Mouse (Mus musculus) testis, postnatal 10 days (tissue): Measurements from ENCODE around the gene Gpr157.
A peak's percentile ranks its signal among the peaks of the same experiment; 100 is the strongest.

Experiments
- DNase-seq: peaks from one replicate; pipeline ENCODE4 v3.0.0; 2021; ENCODE audit warnings: low spot score

Gpr157 gene

DNA sequence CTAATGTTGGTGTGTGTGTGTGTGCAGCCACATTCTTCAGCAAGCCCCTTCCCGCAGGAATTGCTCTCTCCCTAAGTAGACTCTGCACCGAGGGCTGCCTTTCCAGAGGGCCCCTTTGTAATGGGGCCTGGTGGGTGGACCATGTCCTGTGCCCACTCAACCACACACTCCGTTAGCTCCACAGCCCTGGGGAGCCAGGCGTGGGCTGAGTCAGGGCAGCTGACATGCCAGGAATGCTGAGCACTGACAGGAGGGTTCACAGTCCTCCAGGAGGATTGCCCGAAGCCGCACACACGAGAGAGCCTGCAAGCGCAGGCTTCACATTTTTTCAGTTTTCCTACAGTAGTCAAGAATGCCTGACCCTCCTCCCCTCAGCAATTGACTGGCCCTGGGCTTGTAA lies 17.0 kb upstream of the Gpr157 start:
- no peak for DNase-seq

DNA sequence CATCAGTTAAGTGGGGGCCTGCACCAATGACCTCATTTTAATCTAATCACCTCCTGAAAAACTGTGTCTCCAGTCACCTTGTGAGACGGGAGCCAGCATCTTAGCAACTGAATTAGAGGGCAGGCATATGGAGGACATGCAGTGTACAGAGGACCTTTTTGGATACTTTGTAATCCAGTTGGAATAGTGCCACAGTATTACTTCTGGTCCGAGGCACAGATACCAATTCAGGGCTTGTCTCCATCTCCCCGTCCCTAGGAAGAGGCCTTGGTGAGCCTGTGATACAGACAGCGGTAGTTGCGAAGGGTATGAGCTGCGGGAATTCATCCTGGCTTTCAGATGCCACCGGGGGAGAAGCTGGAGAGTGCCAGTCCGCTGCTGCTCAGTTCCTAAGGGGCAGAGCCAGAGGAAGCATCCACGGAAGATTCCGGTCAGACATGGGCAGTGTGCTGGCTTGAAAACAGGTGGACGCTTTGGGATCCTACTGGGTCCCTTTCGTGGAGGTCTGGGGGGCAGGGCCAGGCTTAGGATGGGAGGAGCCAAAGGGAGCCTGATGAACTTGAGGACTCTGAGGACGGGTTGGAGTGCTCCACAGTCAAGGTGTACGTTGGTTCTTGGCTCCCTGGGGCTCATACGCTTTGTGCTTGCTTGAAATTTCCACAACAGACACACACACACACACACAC lies 14.6 kb upstream of the Gpr157 start:
- no peak for DNase-seq

- peak; percentile 84 for DNase-seq
Observed at GRCm38 (mm10) chr4:150073102-150073473, 14.1 kb upstream of the Gpr157 start.

GRCm38 (mm10) chr4:150075350-150075749 lies 11.8 kb upstream of the Gpr157 start:
- no peak for DNase-seq

- no peak for DNase-seq
Observed at GRCm38 (mm10) chr4:150076147-150076546, 11.0 kb upstream of the Gpr157 start.

- DNase-seq = no peak
Observed at GRCm38 (mm10) chr4:150078646-150079045, 8.5 kb upstream of the Gpr157 start.

GRCm38 (mm10) chr4:150079244-150079643 lies 7.9 kb upstream of the Gpr157 start:
- no peak for DNase-seq

DNA sequence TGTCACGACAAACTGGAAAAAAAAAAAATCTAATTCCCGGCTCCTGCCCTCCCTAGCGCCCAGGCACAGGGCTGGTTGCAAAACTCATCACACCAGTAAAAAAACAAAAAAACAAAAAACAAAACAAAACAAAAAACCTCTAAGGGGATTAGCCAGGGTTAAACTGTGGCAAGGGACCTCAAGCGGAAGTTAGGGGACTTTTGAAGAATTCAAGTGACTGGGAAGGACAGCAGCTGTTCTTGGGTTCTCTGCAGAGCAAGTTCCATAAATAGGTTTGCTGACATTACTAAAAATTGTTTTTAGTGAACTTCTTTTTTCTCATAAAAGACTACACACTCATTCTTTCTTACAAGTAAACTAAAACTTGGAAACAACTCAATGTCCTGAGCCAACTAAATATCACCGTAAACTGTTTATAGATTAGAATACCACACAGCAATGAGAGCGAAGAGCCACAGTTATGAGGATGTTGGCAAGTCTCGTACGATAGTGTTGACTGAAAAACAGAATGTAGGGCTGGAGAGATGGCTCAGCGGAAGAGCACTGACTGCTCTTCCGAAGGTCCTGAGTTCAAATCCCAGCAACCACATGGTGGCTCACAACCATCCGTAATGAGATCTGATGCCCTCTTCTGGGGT lies 6.7 kb upstream of the Gpr157 start:
- no peak for DNase-seq

DNA sequence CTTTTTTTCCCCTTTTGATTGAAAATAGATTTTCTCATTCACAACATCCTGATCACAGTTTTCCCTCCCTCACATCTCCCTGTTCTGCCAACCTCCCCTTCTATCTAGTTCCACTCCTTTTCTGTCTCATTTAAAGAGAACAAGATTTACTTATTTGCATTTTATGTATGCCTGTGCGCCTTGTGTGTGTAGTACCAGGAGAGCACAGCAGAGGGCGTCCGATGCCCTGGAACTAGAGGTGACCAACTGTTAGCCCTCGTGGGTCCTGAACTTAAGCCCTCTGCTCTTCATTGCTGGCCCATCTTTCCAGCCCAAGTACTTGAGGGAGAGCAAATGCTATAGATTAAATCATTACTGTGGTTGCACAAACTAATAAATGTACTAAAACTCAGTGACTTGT lies 1.8 kb upstream of the Gpr157 start:
- no peak for DNase-seq

DNA sequence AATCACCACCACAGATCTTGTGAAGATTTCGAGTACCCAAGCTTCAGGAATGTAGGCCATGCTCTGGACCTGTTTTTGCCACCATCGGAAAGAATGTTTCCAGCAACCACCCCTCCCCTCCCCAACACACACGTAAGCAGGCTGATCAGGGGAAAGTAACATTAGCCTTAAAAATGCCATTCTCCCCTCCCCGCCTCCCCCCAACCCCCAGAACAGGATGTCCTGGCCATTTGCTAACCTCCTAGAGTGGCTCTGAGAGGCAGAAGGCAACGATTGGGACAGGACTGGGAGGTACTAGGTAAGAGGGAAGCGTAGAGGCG lies 364 bp upstream of the Gpr157 start:
- DNase-seq = no peak

DNA sequence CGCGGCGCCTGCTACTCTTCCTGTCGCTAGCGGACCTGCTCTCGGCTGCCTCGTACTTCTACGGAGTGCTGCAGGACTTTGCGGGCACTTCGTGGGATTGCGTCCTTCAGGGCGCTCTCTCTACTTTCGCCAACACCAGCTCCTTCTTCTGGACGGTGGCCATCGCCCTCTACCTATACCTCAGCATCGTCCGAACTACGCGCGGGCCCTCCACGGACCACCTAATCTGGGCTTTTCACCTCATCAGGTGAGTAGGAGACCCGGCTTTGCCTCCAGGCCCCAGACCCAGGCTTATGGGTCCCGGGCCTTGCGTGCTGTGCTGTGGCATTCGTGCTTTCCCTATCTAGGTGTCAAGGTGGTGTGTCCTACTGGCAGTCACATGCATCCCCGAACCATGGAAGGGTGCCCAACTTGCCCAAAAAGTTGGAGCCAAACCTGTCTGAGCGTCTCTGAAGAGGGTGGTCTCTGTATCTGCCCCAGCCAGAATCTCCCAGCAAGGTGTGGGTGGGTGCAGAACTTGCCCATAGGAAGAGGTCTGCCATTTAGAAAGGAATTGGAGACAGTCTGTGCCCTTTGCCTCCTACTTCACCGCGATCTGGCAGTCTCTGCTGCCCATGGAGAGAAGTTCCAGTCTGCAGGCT lies 845 bp downstream of the Gpr157 start:
- DNase-seq = no peak

- DNase-seq = no peak
Observed at GRCm38 (mm10) chr4:150089121-150089520, 2.0 kb downstream of the Gpr157 start.

- peak; percentile 79 for DNase-seq
Observed at GRCm38 (mm10) chr4:150091887-150092582, 4.9 kb downstream of the Gpr157 start.

GRCm38 (mm10) chr4:150092583-150092902 lies 5.4 kb downstream of the Gpr157 start:
- no peak for DNase-seq

DNA sequence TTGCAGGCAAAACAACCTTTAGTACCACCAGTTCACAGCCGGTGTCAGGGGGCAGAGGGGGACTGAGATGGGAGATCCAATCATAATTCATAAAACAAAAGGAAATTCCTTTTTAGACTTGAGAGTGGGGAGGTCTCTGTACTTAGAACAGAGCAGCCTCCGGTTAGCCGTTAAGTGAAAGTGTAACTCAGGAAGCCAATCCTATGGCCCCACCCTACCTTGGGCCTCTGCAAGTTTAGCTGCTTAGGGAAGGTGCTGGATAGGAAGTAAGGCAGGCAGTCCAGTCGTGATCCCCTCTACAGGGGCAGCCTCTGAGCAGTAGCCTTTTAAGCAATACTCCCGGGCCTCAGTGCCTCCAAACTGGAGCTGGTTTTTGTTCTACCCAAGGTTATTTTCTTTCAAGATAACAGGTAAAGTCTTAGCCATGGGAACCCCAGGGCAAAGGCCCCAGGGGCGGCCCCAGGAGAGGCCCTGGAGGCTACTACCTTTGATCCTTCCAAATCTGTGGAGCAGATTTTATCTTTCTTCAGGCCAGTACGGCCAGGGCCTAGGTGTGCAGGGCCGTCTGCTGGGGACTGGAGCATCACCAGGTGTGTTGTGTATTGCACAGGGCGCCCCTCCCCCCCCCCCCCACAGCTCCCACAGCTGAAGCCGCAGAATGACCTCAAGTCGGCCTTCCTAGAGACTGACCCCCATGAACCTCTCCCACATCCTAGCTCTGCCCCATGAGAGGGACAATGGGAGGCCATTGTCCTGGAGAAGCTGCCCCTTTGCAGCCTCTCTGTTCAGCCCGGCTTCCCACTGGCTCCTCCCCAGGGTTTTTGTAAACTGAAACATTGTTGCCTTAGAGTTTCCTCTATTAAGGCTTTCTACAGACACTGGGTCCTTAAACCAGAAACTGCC lies 6.6 kb downstream of the Gpr157 start:
- DNase-seq = peak; percentile 58

DNA sequence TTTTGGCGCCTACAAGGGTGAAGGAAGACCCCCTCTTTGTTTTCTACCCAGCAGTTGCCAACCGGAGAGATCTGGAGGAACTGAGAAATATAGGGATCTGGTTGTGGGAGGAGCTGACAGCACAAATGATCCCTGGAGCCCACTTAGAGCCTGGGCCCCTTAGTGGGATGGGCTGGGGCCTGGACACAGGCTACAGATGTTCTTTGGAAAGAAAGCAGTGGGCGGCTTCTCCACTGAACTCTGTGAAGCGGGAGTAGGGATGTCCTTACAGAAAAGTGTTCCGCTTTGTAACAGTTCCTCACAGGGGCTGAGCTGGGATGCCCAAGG lies 7.3 kb downstream of the Gpr157 start:
- DNase-seq = no peak

GRCm38 (mm10) chr4:150096309-150096708 lies 9.1 kb downstream of the Gpr157 start:
- no peak for DNase-seq

DNA sequence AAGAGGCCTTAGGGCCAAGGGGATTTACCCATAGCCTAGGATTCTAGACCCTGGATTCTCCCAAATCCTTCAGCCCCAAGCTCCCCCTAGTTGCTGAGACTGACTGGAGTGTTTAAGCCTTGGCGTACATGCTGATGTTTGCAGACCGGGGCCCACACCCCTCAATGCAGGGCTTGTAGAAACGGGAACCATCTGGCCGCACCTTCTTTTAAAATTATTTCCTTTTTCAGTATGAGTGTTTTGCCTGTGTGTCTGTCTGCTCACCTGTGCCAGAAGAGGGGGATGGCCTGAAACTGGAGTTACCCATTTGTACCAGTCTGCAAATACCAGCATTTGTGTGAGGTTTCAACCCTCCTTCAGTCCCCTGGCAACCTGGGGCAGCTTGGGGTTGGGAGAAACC lies 10.7 kb downstream of the Gpr157 start:
- no peak for DNase-seq

DNA sequence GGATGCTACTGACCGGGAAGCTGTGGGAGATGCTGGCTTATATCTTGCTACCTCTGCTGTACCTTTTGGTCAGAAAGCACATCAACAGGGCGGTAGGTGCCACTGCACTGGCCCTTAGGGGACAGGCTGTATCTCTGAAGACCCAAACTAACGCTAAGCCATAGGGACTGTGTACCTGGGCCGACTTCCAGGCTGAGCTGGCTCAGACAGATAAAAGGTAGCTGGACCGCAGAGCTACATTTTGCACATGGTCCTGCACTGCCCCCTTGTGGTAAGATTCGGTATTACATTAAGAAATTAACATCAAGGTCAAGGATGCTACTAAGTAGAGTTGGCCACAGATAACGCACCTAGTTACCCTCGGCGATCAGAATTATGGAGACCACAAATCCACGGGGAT lies 11.7 kb downstream of the Gpr157 start:
- peak; percentile 77 for DNase-seq

GRCm38 (mm10) chr4:150102822-150103221 lies 15.7 kb downstream of the Gpr157 start:
- DNase-seq = no peak

- DNase-seq = no peak
Observed at GRCm38 (mm10) chr4:150105671-150106070, 18.5 kb downstream of the Gpr157 start.

DNA sequence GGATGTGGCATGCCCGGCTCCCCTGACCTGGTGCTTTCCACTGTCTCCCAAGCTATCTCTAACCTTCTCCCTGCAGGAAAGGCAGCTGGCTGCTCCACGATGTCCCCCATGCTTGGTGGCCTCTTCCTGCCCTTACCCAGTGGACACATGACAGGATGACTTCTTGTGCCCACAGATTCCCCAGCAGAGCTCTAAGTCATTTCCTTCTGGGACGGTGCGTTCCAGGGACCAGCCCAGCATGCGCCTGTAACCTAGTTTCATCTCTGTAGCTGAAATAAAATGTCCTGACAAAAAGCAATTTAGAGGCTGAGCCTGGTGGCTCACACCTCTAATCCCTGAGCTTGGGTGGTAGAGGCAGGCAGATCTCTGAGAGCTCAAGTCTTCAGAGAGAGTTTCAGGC lies 19.5 kb downstream of the Gpr157 start:
- no peak for DNase-seq
